Mouse (Mus musculus): ENCODE results near the gene Jade2.
A peak's percentile ranks its signal among the peaks of the same experiment; 100 is the strongest.
"Not testable (repeated sequence)": the region's sequence is repeated elsewhere in the genome, so short reads cannot be mapped to it uniquely, and the experiment has no call there.

The Jade2 gene

DNA sequence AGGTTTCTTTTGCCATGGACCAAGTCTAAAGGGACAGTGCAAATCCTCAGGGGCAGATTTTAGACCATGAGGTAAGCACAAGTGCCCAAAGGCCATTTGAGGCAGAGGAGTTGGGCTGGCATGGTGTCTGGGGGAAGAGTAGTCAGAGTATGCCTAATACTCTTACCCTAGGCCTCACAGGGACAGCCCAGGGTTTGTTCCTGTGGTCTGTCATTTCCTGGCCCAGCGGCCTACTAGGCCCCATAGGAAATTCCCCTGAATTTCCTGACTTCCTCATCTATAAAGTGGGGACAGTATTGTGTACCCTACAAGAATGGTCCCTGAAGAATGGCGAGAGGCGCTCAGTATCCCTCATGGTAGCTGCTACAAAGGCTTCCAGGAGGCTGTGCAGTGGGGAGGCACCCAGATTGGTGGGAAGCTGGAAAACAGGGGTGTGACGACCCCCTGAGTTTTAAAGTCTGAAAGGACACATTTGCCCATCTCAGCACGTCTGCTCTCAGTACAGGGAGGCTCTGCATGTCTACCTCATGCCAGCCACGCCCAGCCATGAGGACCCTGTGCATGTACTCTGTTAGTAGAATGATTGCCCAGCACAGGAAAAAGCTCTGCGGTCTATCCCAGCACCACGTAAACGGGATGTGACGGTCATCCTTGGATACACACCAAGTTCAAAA is 23.9 kb downstream of the Jade2 start:
- DNase-seq: no peak

DNA sequence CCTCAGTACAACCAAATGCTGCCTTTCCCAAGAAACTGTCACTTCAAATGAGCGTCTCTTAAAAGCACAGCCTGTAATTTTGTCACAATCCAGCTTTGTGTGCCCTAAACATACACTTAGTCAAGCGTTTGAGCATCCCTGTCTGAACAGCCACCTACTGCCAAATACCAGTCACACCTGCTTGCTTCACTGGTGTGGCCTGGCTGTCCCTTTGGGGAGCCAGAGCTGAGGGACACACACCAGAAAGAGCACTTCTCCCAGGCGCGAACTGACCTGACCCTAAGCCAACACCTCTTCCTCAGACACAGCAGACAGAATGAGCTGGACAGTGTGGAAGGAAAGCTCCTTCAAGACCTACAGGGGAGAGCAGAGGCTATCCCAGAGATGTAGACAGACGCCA is 24.5 kb downstream of the Jade2 start:
- no peak for DNase-seq

- DNase-seq: no peak
These were observed 25.2 kb downstream of the Jade2 start for GRCm38 (mm10) chr11:51831962-51832909.

DNA sequence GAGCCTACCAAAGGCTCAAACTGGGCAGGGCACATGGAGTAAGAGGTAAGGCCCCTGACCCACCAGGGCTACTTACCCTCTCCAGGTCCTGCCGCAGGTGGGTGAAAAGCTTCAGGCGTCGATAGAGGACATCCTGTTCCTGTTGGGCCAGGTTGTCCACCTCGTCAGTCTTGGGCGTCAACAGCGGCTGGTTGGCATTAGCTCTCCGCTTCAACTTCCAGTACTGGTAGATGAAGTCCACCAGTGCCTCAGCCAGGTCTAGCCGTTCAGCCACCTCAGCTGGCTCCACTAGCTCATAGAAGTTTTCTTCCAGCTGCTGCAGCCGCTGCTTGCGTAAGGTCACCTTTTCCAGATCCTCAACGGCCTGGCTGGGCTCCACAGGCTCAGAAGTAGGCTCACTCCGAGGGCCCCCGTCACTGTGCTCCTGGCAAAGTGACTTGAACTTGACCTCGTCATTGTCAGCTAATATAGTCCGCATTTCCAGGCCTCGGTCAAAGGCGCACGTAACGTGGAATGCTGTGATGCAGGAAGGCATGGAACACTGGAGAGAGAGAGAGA is 32.5 kb downstream of the Jade2 start:
- no peak for DNase-seq

- DNase-seq: no peak
These were observed 33.3 kb downstream of the Jade2 start for GRCm38 (mm10) chr11:51823963-51824753.

GRCm38 (mm10) chr11:51823271-51823670 is 34.2 kb downstream of the Jade2 start:
- DNase-seq: no peak

GRCm38 (mm10) chr11:51822736-51823135 is 34.7 kb downstream of the Jade2 start:
- no peak for DNase-seq

GRCm38 (mm10) chr11:51820861-51821260 is 36.6 kb downstream of the Jade2 start:
- peak; percentile 77 for DNase-seq

DNA sequence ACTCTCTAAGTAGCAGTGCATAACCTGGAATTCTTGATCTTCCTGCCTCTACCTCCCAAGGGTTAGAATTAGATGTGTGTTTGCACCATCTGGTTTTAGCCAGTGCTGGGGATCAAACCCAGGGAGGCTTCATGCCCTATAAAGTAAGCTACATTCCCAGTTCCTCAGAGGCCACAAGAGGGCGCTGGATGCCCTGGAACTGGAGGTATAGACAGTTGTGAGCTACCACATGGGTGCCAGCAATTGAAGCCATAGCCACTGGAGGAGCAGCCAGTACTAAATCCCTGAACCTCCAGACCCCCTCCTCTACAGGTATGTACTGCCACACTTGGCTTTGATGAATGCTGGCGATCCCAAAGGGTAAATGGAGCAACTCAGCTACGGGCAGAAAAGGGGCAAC is 37.5 kb downstream of the Jade2 start:
- peak; percentile 30 for DNase-seq

GRCm38 (mm10) chr11:51818837-51819236 is 38.6 kb downstream of the Jade2 start:
- DNase-seq: no peak

DNA sequence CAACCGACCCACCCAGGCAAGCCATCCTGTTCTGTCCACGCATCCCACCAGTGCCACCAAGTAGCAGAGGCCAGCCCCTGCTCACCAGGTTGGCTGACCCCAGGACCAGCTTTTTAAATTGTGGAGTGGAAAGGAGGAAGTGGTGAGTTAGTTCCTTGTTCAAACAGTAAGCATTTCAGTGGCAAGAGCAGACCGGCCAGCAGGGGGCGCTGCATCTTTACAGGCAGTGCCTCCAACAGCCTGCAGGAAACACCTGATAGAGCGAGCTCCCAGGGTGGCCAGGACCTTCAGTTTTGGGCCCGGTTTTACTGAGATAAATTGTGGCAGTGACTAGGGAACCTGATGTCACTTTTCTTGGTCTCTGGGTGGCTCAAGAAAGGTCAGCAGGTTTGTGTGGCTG is 39.7 kb downstream of the Jade2 start:
- DNase-seq: peak; percentile 96

GRCm38 (mm10) chr11:51812022-51812546 is 45.4 kb downstream of the Jade2 start:
- no peak for DNase-seq

DNA sequence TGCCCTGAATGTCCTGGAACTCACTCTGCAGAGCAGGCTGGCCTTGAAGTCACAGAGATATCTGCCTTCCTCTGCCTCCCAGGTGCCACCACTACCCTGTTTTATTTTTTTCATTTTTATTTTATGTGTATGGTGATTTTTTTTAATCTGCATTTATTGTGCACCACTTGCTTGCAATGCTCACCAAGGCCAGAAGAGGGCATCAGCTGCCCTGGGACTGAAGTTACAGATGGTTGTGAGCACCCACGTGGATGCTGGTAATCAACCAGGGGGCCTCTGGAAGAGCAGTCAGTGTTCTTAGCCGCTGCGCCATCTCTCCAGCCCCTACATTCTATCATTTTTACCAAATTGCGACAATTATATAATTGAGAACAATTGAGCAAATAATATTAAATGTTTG is 46.2 kb downstream of the Jade2 start:
- DNase-seq: no peak

- DNase-seq: no peak
These were observed 47.7 kb downstream of the Jade2 start for GRCm38 (mm10) chr11:51809632-51810224.

DNA sequence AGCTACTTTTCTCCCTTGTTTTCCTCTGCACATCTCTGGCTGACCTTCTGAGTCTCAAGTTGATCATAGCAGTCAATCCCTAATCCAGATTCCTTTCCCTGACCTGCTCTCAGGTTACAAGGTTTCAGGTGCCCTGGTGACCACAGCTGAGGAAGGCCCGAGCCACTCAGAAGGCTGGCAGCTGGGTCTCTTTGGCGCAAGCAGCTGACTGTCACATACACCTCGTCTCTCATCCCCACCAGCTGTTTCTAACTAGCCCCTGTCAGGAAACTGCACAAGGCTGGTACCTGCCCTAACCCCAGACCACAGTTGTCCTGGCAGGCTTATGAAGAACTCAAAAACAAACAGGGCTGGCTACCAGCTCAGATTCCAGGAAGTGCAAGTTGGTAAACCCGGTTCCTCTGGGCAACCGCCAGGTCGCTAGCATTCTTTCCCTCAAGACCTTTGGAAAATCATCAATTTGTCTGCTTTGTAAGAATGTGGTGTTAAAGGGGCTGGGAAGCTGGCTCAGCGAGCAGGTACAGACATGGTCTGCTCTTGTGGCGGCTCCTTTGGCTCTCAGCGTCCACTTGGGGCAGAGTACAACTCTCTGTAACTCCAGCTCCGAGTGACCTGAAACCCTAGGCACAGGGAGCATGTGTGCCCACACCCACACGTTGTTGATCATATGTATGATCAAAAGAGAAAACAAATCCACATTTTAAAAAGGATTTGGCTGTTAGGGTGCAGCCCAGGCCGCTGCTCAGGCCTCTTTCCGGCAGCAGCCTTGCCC is 50.2 kb downstream of the Jade2 start:
- DNase-seq: no peak

- DNase-seq: peak; percentile 66
These were observed 52.1 kb downstream of the Jade2 start for GRCm38 (mm10) chr11:51805221-51805981.

DNA sequence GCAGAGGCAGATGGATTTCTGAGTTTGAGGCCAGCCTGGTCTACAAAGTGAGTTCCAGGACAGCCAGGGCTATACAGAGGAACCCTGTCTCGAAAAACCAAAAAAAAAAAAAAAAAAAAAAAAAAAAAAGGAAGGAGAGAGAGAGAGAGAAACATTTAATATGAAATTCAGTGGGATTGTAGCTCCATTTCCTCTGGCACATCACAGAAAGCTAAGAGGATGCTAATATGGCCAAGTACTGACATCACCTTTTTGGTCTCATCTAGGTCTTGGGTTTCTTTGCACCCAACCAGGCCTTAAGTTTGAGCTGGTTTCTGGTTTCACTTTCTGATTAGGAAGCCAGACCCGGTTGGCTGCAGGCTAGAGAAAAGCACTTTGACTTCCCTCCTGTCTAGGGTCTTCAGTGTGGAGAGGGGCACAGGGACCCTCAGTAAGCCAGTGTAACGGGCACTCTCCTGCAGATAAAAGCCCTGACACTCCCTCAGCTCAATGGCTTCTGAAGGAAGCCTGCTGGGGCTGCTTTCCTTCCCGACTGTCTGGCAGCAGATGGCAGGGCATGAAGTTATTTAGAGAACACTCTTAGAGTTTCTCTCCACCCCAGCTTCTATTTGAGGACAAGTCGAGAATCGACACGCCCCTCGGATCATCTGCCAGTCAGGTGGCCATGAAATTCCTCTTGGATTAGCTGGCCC is 56.7 kb downstream of the Jade2 start:
- DNase-seq: peak; percentile 55

GRCm38 (mm10) chr11:51796272-51796671 is 61.2 kb downstream of the Jade2 start:
- no peak for DNase-seq

- no peak for DNase-seq
These were observed 66.8 kb downstream of the Jade2 start for GRCm38 (mm10) chr11:51790662-51791061.

GRCm38 (mm10) chr11:51789735-51790134 is 67.7 kb downstream of the Jade2 start:
- DNase-seq: not testable (repeated sequence)

Data from right cerebral cortex, postnatal 14 days (tissue).